Mouse (Mus musculus) spleen, adult 2 months (tissue): ENCODE results near the gene Gm28036. TPM values are rescaled to one million over a fixed set of nuclear protein-coding genes. Genes with fewer than 3 reads are reported as not detected.

Experiments used
- DNase-seq, 2 experiments: peaks; one replicate each; pipeline versions ENCODE4 v3.0.0 to v3.0.0-alpha.2; 2012 to 2021; ENCODE audit warnings: low spot score in 2 of 2, low read depth in 1 of 2
- H3K27ac ChIP-seq: fragments of 200-500 bp; 2 replicates; pipeline ENCODE4 v1.5.1; 2012; ENCODE audit warnings: low read length, inconsistent platforms; ENCODE audit not compliant: insufficient read depth
- H3K27me3 ChIP-seq: fragments of 200-500 bp; 2 replicates; pipeline ENCODE4 v1.6.1; 2012; ENCODE audit warnings: mild to moderate bottlenecking, moderate library complexity, low read length, inconsistent platforms; ENCODE audit not compliant: control insufficient read depth, insufficient read depth
- H3K36me3 ChIP-seq: fragments of 200-500 bp; 2 replicates; pipeline ENCODE4 v1.6.1; 2012; ENCODE audit warnings: mild to moderate bottlenecking, low read length, inconsistent platforms; ENCODE audit not compliant: control insufficient read depth, insufficient read depth
- H3K4me1 ChIP-seq: fragments of 200-500 bp; 2 replicates; pipeline ENCODE4 v1.6.1; 2011; ENCODE audit warnings: inconsistent platforms; ENCODE audit not compliant: control insufficient read depth, insufficient read depth, insufficient read length
- H3K4me3 ChIP-seq: fragments of 200-500 bp; 2 replicates; pipeline ENCODE4 v1.5.1; 2011; ENCODE audit warnings: mild to moderate bottlenecking, inconsistent platforms; ENCODE audit not compliant: insufficient read depth, insufficient read length; ENCODE audit errors: extremely low read depth
- CTCF ChIP-seq: fragments of 200-500 bp; IDR thresholded peaks from 2 replicates; pipeline ENCODE4 v1.5.1; 2011; ENCODE audit warnings: mild to moderate bottlenecking, inconsistent platforms; ENCODE audit not compliant: insufficient read depth, insufficient read length, insufficient replicate concordance; ENCODE audit errors: extremely low read depth
- POLR2A ChIP-seq: fragments of 200-500 bp; IDR thresholded peaks from 2 replicates; pipeline ENCODE4 v1.6.1; 2011; ENCODE audit warnings: low read depth, low read length, inconsistent platforms
- WGBS: fragments of 180-500 bp; shearing (Covaris S2); methylation state at CpG from one replicate; pipeline ENCODE4 v1.1.7; 2018; 5-methylcytosine and 5-hydroxymethylcytosine counted together
- polyA plus RNA-seq: library from polyadenylated mRNA; depleted of rRNA; stranded (reverse); fragments of >200 nt; gene quantifications from 2 replicates; pipeline ENCODE4 v1.2.3, GENCODE M21; 2012; rRNA removed

The Gm28036 gene
- 1.1 and 1.7 TPM in 2 replicates for polyA plus RNA-seq

DNA sequence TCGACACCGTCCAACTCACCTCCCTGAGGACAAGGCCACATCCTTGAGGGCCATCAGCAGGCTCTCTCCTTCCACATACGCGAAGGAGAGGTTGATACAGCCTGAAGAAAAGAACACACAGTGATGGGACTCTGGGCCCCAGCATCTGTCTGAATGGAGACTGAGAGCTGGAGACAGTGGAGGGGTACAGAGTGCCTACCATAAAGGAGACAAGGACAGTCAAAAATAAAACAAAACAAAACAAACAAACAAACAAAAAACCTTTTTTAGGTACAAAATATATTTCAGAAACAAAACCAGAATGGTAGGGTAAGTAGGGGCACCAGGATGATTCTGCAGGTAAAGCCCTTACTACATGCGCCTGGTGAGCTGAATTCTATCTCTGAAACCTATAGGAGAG lies at the start of gene Gm28036:
Gene Gm28036 (minus strand): TSS at position 101 of the 400 bp plus-strand sequence.
- H3K36me3 ChIP-seq = peaks cover 31% of the 10 kb centered on the region
- 97% methylated on average over 5 of the region's 5 CpGs for WGBS
- no peak within 1 kb of the TSS for H3K27ac ChIP-seq
- no peak for DNase-seq
- no peaks in the 10 kb centered on the region for H3K27me3 ChIP-seq
- no peaks in the 10 kb centered on the region for H3K4me1 ChIP-seq
- H3K4me3 ChIP-seq = no peak within 1 kb of the TSS
- no peak for TF ChIP-seq POLR2A
- no peak for TF ChIP-seq CTCF

DNA sequence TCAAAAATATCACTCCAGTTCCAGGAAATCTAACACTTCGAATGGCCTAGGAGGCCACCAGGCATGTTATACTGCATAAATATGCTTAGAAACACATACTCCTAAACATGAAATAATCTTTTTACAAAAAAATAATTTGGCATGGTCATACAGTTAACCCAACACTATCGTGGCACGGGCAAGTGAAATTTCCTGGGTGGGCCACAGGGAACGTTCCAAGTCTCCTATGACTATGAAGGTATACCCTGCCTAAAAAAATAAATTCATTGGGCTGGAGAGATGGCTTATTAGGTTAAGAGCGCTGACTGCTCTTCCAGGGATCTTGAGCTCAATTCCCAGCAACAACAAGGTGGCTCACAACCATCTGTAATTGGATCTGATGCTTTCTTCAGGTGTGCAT lies 39.7 kb upstream of the Gm28036 start:
- DNase-seq = no peak
- no peaks in the 10 kb centered on the region for H3K27me3 ChIP-seq
- peaks cover 56% of the 10 kb centered on the region for H3K36me3 ChIP-seq
- TF ChIP-seq CTCF (no peak), POLR2A (no peak)
- H3K4me3 ChIP-seq = no peak overlapping the region
- H3K27ac ChIP-seq = no peak overlapping the region
- H3K4me1 ChIP-seq = no peaks in the 10 kb centered on the region
- 92% methylated on average over 5 of the region's 5 CpGs for WGBS

- Histone ChIP-seq H3K27me3 (no peaks in the 10 kb centered on the region), H3K36me3 (peaks cover 57% of the 10 kb centered on the region), H3K4me3 (no peak overlapping the region), H3K4me1 (no peaks in the 10 kb centered on the region), H3K27ac (no peak overlapping the region)
- TF ChIP-seq CTCF (no peak), POLR2A (no peak)
- 89% methylated on average over 1 of the region's 1 CpGs for WGBS
- DNase-seq = no peak
These were observed 38.6 kb upstream of the Gm28036 start for GRCm38 (mm10) chr2:156165478-156165877.

DNA sequence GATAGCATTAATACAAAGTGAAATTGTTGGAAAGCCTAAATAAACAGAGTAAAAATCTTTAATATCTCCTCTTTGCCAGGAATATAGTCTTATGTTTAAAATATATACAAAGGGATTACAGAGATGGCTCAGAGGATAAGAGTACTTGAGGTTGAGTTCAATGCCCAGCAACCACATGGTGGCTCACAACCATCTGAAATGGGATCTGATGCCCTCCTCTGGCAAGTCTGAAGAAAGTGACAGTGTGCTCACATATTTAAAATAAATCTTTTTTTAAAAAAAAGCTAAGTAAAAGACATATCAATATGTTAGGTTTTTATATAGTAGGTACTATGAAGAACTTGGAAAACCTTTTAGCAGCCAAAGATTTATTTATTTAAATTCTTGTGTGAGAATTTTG lies 24.6 kb upstream of the Gm28036 start:
- no peak for DNase-seq
- Histone ChIP-seq H3K36me3 (peaks cover 35% of the 10 kb centered on the region), H3K27ac (no peak overlapping the region), H3K27me3 (no peaks in the 10 kb centered on the region), H3K4me1 (no peaks in the 10 kb centered on the region), H3K4me3 (no peak overlapping the region)
- no peak for TF ChIP-seq POLR2A
- TF ChIP-seq CTCF = no peak

GRCm38 (mm10) chr2:156147316-156147915 lies 20.5 kb upstream of the Gm28036 start:
- Histone ChIP-seq H3K4me1 (no peaks in the 10 kb centered on the region), H3K4me3 (no peak overlapping the region; the same call in 1 of the 2 replicates), H3K36me3 (peaks cover 24% of the 10 kb centered on the region), H3K27me3 (no peaks in the 10 kb centered on the region), H3K27ac (no peak overlapping the region)
- no peak for DNase-seq
- WGBS = 87% methylated on average over 3 of the region's 3 CpGs
- no peak for TF ChIP-seq POLR2A
- no peak for TF ChIP-seq CTCF

- no peaks in the 10 kb centered on the region for H3K27me3 ChIP-seq
- DNase-seq = no peak
- WGBS = 61% methylated on average over 5 of the region's 5 CpGs
- no peak for TF ChIP-seq POLR2A
- TF ChIP-seq CTCF = no peak
- H3K4me1 ChIP-seq = no peaks in the 10 kb centered on the region
- H3K27ac ChIP-seq = no peak overlapping the region
- H3K4me3 ChIP-seq = no peak overlapping the region
- peaks cover 23% of the 10 kb centered on the region for H3K36me3 ChIP-seq
These were observed 19.5 kb upstream of the Gm28036 start for GRCm38 (mm10) chr2:156146272-156146989.
